Mouse (Mus musculus) forelimb bud, embryonic 11.5 days (tissue): Measurements from ENCODE around the gene Krtap28-13.

ENCODE experiments used
- DNase-seq: peaks from one replicate; pipeline ENCODE4 v3.0.0-alpha.2; 2012; ENCODE audit warnings: low read depth, low spot score

Krtap28-13 gene

GRCm38 (mm10) chr1:83091268-83091667 is 30.5 kb downstream of the Krtap28-13 start:
- DNase-seq, result no peak

- DNase-seq, result no peak
Measured at GRCm38 (mm10) chr1:83096935-83097334, 36.2 kb downstream of the Krtap28-13 start.

GRCm38 (mm10) chr1:83099160-83099559 is 38.4 kb downstream of the Krtap28-13 start:
- DNase-seq, result no peak

- DNase-seq, result no peak
Measured at GRCm38 (mm10) chr1:83099580-83100137, 38.9 kb downstream of the Krtap28-13 start.

- peak; percentile 29 for DNase-seq
Measured at GRCm38 (mm10) chr1:83101891-83102290, 41.2 kb downstream of the Krtap28-13 start.

GRCm38 (mm10) chr1:83105464-83105863 is 44.7 kb downstream of the Krtap28-13 start:
- no peak for DNase-seq

- no peak for DNase-seq
Measured at GRCm38 (mm10) chr1:83107410-83107978, 46.8 kb downstream of the Krtap28-13 start.

- no peak for DNase-seq
Measured at GRCm38 (mm10) chr1:83110992-83111391, 50.3 kb downstream of the Krtap28-13 start.
